Mouse (Mus musculus): ENCODE data around the gene Atp1b3. TPM values are rescaled to one million over a fixed set of nuclear protein-coding genes. Genes with fewer than 3 reads are reported as not detected.
"Not testable (repeated sequence)": the region's sequence is repeated elsewhere in the genome, so short reads cannot be mapped to it uniquely, and the experiment has no call there.

The Atp1b3 gene
- polyA plus RNA-seq (2015; fragmentation: Nextera tagmentation; extraction: Ambion mirVana), result 180 and 182 TPM in 2 replicates

DNA sequence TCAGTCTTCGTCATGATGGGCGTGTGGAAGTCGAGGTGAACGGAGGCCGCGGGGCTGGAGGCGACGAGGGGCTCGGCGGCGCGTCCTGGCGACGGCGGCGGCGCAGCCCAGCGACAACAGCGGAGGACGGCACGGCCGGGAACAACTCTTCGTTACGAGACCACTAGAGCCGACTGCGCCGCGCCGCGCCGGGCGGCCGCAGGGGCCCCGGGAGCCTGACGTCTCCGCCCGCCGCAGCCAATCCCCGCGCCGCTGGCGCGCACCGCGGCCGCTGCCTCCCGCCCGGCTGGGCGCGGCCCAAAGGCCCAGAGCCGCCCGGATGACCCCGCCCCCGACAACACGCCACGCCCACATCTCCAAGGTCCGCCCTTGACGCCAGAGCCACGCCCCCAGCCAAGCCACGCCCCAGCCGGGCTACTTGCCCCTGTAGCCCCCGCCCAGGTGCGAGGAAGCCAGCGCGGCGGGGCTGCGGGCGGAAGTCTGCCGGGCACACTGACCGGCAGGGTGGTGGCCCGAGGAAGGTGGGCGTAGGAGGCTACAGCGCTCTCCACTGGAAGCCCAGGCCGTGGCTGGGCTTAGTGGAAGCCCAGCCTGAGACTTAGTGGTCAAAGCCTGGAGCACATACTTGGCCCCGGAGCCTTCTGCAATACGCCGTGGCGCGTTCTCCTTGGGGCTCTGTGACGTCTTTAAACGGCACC is at the start of gene Atp1b3:
Gene Atp1b3, minus strand, starts transcription at position 302 of the 698 bp plus-strand sequence.
- H3K27me3 ChIP-seq, result no peaks in the 10 kb centered on the region
- no peaks in the 10 kb centered on the region for H3K36me3 ChIP-seq
- H3K9me3 ChIP-seq, result no peaks in the 10 kb centered on the region
- H3K4me3 ChIP-seq, result peak within 1 kb of the TSS; percentile 90
- peak; percentile 98 for ATAC-seq (ENCODE audit: low read depth)
- under 1% methylated on average over 73 of the region's 81 CpGs for WGBS
- peak within 1 kb of the TSS; percentile 95 for H3K27ac ChIP-seq (replicated peaks)
- H3K9ac ChIP-seq, result peak within 1 kb of the TSS; percentile 94
- H3K4me1 ChIP-seq (replicated peaks), result peaks cover 31% of the 10 kb centered on the region
- H3K4me2 ChIP-seq, result peak within 1 kb of the TSS; percentile 78

DNA sequence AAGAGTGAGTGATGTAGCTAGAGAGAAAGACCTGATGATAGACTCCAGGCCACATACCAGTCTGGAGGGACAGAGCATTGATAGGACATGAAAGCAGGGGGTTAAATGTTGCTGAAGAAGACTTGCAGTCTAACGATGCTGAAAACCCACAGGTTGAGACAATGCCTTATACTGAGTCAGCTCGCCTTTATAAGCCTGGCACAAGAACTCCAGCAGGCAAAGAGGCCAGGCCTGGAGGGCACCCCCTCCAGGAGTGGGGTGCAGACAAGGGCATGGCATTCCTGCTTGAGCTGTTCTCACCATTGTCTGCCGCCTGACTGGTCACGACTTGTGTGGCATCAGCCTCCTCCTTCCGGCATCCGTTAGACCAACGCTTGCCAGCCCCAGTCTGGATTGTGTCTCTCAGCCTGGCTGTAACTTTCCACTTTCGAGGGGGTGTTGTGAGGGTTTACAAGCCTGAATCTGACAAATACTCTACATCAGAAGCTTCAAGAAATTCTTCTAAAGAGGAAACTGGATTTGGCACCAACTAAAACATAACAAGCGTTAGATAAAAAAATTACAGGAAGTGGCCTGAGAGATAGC is 48.7 kb upstream of the Atp1b3 start:
- Histone ChIP-seq H3K4me1 (replicated peaks) (no peaks in the 10 kb centered on the region), H3K4me2 (no peak overlapping the region), H3K27me3 (no peaks in the 10 kb centered on the region), H3K9ac (no peak overlapping the region), H3K36me3 (no peaks in the 10 kb centered on the region), H3K9me3 (no peaks in the 10 kb centered on the region), H3K27ac (replicated peaks) (no peak overlapping the region), H3K4me3 (no peak overlapping the region)
- 83% methylated on average over 9 of the region's 9 CpGs for WGBS
- no peak for ATAC-seq (ENCODE audit: low read depth)

DNA sequence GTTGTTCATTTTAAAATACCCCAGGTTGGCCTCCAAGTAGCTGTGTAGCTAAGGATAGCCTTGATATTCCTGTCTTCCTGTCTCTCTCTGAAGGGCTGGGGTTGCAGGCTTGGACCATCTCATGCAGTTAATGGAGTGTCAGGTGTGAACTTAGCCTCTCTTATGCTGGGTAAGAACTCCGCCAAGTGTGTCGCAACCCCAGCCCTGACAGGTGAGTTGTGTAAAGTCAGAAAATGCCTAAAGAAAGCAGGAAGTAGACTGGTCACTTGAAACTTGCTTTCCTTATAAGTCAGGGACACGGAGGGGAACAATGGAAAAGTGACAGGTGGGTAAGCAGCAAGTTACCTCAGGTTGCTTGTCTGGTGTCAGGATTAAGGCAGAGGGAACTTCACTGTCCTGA is 40.1 kb upstream of the Atp1b3 start:
- WGBS, result 87% methylated on average over 3 of the region's 3 CpGs
- no peaks in the 10 kb centered on the region for H3K27me3 ChIP-seq
- no peak overlapping the region for H3K27ac ChIP-seq (replicated peaks)
- no peak overlapping the region for H3K4me3 ChIP-seq
- H3K9me3 ChIP-seq, result no peaks in the 10 kb centered on the region
- no peak overlapping the region for H3K9ac ChIP-seq
- H3K4me1 ChIP-seq (replicated peaks), result no peaks in the 10 kb centered on the region
- no peak overlapping the region for H3K4me2 ChIP-seq
- no peak for ATAC-seq (ENCODE audit: low read depth)
- H3K36me3 ChIP-seq, result no peaks in the 10 kb centered on the region

DNA sequence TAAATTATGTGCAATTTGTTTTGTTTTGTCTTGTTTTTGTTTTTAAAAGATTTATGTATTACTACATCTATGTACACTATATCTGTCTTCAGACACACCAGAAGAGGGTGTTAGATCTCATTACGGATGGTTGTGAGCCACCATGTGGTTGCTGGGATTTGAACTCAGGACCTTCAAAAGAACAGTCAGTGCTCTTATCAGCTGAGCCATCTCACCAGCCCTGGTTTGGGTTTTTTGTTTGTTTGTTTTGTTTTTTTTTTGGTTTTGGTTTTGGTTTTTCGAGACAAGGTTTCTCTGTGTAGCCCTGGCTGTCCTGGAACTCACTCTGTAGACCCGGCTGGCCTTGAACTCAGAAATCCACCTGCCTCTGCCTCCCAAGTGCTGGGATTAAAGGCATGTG is 35.7 kb upstream of the Atp1b3 start:
- not testable (repeated sequence) for H3K4me3 ChIP-seq; H3K4me1 ChIP-seq (replicated peaks); H3K9me3 ChIP-seq; ATAC-seq (ENCODE audit: low read depth); H3K36me3 ChIP-seq; H3K27ac ChIP-seq (replicated peaks); H3K27me3 ChIP-seq; H3K9ac ChIP-seq; H3K4me2 ChIP-seq
- WGBS, result 97% methylated on average over 3 of the region's 3 CpGs

DNA sequence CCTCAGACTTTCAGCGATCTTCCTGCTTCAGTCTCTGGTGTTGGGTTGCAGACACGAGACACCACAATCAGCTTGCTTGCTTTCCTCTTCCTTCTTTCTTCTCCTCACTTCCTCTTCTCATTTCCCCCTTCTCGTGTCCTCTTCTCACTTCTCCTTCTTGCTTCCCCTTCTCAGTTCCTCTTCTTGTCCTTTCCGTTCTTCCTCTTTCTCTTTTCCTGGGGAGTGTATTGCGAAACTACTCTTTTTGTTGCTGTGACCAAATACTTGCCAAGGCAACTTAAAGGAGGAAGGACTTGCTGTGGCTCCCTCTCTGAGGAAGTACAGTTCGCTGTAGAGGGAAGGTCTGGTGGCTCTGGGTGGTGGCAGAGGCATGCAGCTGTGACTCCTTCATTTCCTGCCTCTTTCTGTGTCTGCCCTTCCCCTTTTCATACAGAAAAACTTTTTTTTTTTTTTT is 35.2 kb upstream of the Atp1b3 start:
- whole genome bisulfite sequencing, result 73% methylated on average over 6 of the region's 6 CpGs

DNA sequence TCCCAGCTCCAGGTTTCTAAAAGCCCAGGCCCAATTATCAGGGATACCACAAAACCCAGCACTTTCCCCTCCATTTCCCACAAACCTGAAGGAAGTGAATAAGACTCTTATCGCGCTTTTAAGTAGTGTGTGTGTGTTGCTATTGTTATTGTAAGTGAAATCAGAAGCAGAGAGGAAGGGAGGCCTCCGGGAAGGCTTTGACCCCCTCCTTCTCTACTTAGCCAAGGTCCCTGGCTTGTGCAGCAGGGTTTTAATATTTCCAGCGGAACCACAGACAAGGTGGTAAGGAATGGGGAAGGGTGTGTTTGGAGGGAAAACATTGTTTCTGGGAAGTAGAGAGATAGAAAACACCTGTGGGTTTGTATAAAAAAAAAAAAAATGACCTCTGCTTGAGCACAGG is 34.4 kb upstream of the Atp1b3 start:
- 47% methylated on average over 4 of the region's 4 CpGs for WGBS
- H3K27ac ChIP-seq (replicated peaks), result no peak overlapping the region
- ATAC-seq (ENCODE audit: low read depth), result no peak
- H3K9ac ChIP-seq, result no peak overlapping the region
- H3K27me3 ChIP-seq, result no peaks in the 10 kb centered on the region
- H3K4me3 ChIP-seq, result no peak overlapping the region
- H3K4me2 ChIP-seq, result no peak overlapping the region
- no peaks in the 10 kb centered on the region for H3K36me3 ChIP-seq
- H3K9me3 ChIP-seq, result no peaks in the 10 kb centered on the region
- no peaks in the 10 kb centered on the region; the same call in 1 of the 2 replicates for H3K4me1 ChIP-seq (replicated peaks)

More for the DNA sequence above, 35.2 kb upstream of the Atp1b3 start:
- no peaks in the 10 kb centered on the region for H3K36me3 ChIP-seq
- H3K27me3 ChIP-seq, result no peaks in the 10 kb centered on the region
- no peaks in the 10 kb centered on the region for H3K9me3 ChIP-seq
- H3K9ac ChIP-seq, result no peak overlapping the region
- H3K4me2 ChIP-seq, result no peak overlapping the region
- H3K4me3 ChIP-seq, result no peak overlapping the region
- H3K27ac ChIP-seq (replicated peaks), result no peak overlapping the region
- no peaks in the 10 kb centered on the region; the same call in 1 of the 2 replicates for H3K4me1 ChIP-seq (replicated peaks)
- ATAC-seq (ENCODE audit: low read depth), result no peak

DNA sequence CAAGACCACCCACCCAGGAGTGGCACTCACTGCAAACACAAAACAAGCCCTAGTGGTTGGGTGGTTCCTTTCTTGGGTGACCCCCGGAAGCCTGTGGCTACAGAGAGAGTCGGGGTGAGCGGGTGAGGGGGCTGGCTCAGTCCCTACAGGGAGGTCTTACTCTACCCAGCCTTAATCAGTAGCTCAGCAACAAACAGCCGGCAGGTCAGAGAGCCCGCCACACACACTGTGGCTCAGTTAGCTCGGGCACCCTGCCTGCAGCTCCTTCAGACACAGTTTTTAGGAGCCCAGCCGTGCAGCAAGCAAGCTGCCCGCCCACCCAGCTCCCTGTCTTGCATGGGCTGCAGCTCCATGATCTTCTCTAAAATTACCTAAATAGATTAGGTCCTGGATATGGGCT is 33.9 kb upstream of the Atp1b3 start:
- H3K27me3 ChIP-seq, result no peaks in the 10 kb centered on the region
- 43% methylated on average over 8 of the region's 8 CpGs for WGBS

DNA sequence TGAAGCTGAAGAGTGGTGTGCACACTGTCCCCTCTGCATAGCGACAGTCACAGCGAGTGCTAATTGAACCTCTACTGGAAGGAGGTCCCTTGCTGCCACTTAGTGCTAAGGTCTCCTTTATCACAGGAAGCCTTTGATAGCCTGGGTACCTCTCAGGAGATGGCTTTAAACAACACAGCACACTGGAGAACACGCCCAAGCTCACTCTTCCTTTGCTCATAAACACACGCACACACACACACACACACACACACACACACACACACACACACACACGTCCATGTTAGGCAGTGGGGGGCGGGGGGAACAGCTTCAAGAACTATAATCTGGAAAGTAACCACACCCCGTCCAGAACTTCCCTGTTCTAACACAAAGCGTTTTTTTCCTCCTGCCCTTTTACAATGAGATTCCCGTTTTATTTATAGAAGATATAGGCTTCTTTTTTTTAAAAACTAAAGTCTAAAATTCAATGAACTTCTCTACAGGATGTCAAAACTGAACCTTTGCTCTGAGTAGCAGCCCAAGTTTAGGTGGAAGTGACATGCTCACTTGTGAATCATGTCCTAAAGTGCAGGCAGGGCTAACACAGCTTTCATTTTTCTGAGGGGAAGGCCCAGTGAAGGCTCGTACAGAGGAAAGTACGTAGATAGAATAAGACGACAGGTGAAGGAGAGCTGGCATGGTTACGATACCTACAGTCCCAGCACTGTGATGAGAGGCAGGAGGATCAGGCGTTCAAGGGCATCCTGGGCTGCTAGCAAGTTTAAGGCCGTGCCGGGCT is 30.9 kb upstream of the Atp1b3 start:
- 70% methylated on average over 16 of the region's 16 CpGs for WGBS
- Histone ChIP-seq H3K4me1 (replicated peaks) (no peaks in the 10 kb centered on the region; the same call in 1 of the 2 replicates), H3K27me3 (no peaks in the 10 kb centered on the region), H3K36me3 (no peaks in the 10 kb centered on the region), H3K4me2 (no peak overlapping the region), H3K27ac (replicated peaks) (no peak overlapping the region), H3K9ac (no peak overlapping the region), H3K9me3 (no peaks in the 10 kb centered on the region), H3K4me3 (no peak overlapping the region)
- ATAC-seq (ENCODE audit: low read depth), result no peak

More for the DNA sequence above, 33.9 kb upstream of the Atp1b3 start:
- H3K27ac ChIP-seq (replicated peaks), result no peak overlapping the region
- no peak overlapping the region for H3K9ac ChIP-seq
- H3K9me3 ChIP-seq, result no peaks in the 10 kb centered on the region
- no peaks in the 10 kb centered on the region for H3K36me3 ChIP-seq
- H3K4me2 ChIP-seq, result no peak overlapping the region
- no peaks in the 10 kb centered on the region; the same call in 1 of the 2 replicates for H3K4me1 ChIP-seq (replicated peaks)
- no peak for ATAC-seq (ENCODE audit: low read depth)
- no peak overlapping the region for H3K4me3 ChIP-seq

DNA sequence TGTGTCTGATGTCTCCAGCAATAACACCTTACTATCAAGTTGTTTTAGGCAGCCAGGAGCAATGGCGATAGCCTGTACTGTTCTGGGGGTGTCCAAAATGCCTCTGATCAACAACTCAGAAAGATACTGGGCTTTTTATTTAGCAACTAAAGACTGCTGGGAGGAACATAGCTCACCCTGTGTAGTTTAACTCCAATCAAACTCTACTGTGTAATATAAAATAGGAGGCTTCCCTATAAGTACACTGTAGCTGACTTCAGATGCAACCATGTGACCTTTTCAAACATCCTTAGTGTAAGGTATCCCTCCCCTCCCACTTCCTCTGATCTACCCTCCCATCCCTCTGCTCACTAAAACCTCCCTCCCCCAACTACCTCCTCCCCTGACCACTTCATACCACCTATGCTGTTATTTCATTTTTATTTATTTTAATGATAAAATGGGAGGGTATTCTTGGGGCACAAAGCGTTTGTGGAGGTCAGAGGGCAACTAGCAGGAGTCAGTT is 29.5 kb upstream of the Atp1b3 start:
- 86% methylated on average over 2 of the region's 2 CpGs for WGBS
- no peak for ATAC-seq (ENCODE audit: low read depth)
- Histone ChIP-seq H3K27me3 (no peaks in the 10 kb centered on the region), H3K4me3 (no peak overlapping the region), H3K4me2 (no peak overlapping the region), H3K9ac (no peak overlapping the region), H3K4me1 (replicated peaks) (no peaks in the 10 kb centered on the region; the same call in 1 of the 2 replicates), H3K9me3 (no peaks in the 10 kb centered on the region), H3K36me3 (no peaks in the 10 kb centered on the region), H3K27ac (replicated peaks) (no peak overlapping the region)

DNA sequence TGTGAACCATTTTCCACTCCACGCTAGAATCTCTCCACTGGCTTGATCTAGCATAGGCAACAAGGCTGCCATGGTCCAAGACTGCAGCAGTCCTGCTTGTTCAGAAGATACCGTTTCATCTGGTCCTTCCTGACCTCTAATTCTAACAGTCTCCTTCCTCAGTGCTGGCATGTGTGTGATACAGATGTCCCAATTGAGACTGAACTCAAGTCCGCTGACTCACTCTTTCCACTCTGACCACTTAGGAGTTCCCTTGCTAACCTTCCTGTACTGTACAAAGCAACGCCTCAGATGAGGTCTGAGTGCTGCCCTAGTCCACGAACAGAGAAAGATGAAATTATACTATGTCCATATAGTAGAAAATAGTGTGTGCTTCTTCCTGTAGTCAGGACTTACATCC is 28.9 kb upstream of the Atp1b3 start:
- Histone ChIP-seq H3K9me3 (no peaks in the 10 kb centered on the region), H3K4me1 (replicated peaks) (no peaks in the 10 kb centered on the region), H3K36me3 (no peaks in the 10 kb centered on the region), H3K9ac (no peak overlapping the region), H3K4me3 (no peak overlapping the region), H3K4me2 (no peak overlapping the region), H3K27ac (replicated peaks) (no peak overlapping the region), H3K27me3 (no peaks in the 10 kb centered on the region)
- no peak for ATAC-seq (ENCODE audit: low read depth)
- 91% methylated on average over 5 of the region's 5 CpGs for WGBS

DNA sequence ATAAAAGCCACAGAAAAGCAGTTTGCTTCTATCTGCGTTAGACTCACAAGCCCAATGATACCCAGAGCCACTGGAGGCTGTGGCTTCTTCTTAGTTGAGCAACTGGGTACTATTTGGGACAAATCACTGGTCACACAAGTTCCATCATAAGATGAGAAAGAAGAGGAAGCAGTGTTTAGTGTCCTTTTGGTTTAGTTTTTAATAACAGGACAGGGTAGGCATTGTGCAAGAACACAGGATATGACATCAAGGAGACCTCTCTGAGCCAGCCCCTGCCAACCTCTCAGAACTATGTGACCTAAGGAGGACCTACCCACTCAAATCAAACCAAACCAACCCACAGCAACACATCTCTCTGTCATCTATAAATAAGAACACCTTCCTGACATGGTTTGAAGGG is 27.7 kb upstream of the Atp1b3 start:
- no peaks in the 10 kb centered on the region for H3K27me3 ChIP-seq
- H3K27ac ChIP-seq (replicated peaks), result no peak overlapping the region
- ATAC-seq (ENCODE audit: low read depth), result no peak
- no peaks in the 10 kb centered on the region for H3K36me3 ChIP-seq
- no peak overlapping the region for H3K4me3 ChIP-seq
- H3K9ac ChIP-seq, result no peak overlapping the region
- H3K9me3 ChIP-seq, result no peaks in the 10 kb centered on the region
- no peak overlapping the region for H3K4me2 ChIP-seq
- 81% methylated on average over 1 of the region's 1 CpGs for whole genome bisulfite sequencing
- H3K4me1 ChIP-seq (replicated peaks), result no peaks in the 10 kb centered on the region

All from neural tube, embryonic 13.5 days (tissue).